Mouse (Mus musculus) hindbrain, embryonic 14.5 days (tissue): ENCODE data around the gene Rap1gds1. TPM values are rescaled to one million over a fixed set of nuclear protein-coding genes. Genes with fewer than 3 reads are reported as not detected.

Experiments used
- ATAC-seq: fragments of 200-750 bp; cut with Nextera tagmentation; 2 replicates; pipeline ENCODE4 v1.8.0; 2017; ENCODE audit warnings: moderate number of reproducible peaks, mild to moderate bottlenecking, moderate TSS enrichment, moderate library complexity; ENCODE audit not compliant: low FRiP score
- DNase-seq: peaks from one replicate; pipeline ENCODE4 v3.0.0-alpha.2; 2015; ENCODE audit warnings: low spot score
- H3K27ac ChIP-seq: fragments of 300-500 bp; sonication (generic); 2 replicates; pipeline ENCODE4 v1.5.1; 2014; ENCODE audit warnings: mild to moderate bottlenecking, moderate library complexity
- H3K27me3 ChIP-seq: fragments of 300-500 bp; sonication (generic); 2 replicates; pipeline ENCODE4 v1.6.1; 2014; ENCODE audit warnings: mild to moderate bottlenecking, low read length, mixed read lengths; ENCODE audit not compliant: control insufficient read depth, insufficient read depth
- H3K36me3 ChIP-seq: fragments of 300-500 bp; sonication (generic); replicated peaks from 2 replicates; pipeline ENCODE4 v1.6.1; 2014; ENCODE audit not compliant: control insufficient read depth, insufficient read depth
- H3K4me1 ChIP-seq: fragments of 300-500 bp; sonication (generic); replicated peaks from 2 replicates; pipeline ENCODE4 v1.6.1; 2014; ENCODE audit warnings: antibody characterized with exemption, low read length, mixed read lengths; ENCODE audit not compliant: control insufficient read depth, insufficient read depth
- H3K4me2 ChIP-seq: fragments of 300-500 bp; sonication (generic); replicated peaks from 2 replicates; pipeline ENCODE4 v1.6.1; 2014; ENCODE audit warnings: mild to moderate bottlenecking, moderate library complexity
- H3K4me3 ChIP-seq: fragments of 300-500 bp; sonication (generic); replicated peaks from 2 replicates; pipeline ENCODE4 v1.5.1; 2014; ENCODE audit warnings: mild to moderate bottlenecking, low read length
- H3K9ac ChIP-seq: fragments of 300-500 bp; sonication (generic); 2 replicates; pipeline ENCODE4 v1.6.1; 2014
- H3K9me3 ChIP-seq: fragments of 300-500 bp; sonication (generic); 2 replicates; pipeline ENCODE4 v1.6.1; 2016; ENCODE audit warnings: low read length; ENCODE audit not compliant: control insufficient read depth
- WGBS: fragments of 180-500 bp; shearing (Covaris S2); extraction: QIAGEN DNeasy Blood & Tissue Kit; methylation state at CpG from one replicate; pipeline ENCODE4 v1.1.7; 2014; 5-methylcytosine and 5-hydroxymethylcytosine counted together
- polyA plus RNA-seq: library from polyadenylated mRNA; unstranded; fragments of >200 nt; fragmentation: Nextera tagmentation; extraction: Ambion mirVana; gene quantifications from 2 replicates; pipeline ENCODE4 v1.2.1, GENCODE M21; 2014

Gene Rap1gds1
- polyA plus RNA-seq, 1 experiment from 2014 or later = 93.7 TPM

GRCm38 (mm10) chr3:139099284-139099683 lies 24.3 kb upstream of the Rap1gds1 start:
- Histone ChIP-seq H3K36me3 (no peaks in the 10 kb centered on the region), H3K4me3 (no peak overlapping the region), H3K9me3 (no peaks in the 10 kb centered on the region), H3K4me1 (0 out of 2 replicates have a peak, but pooled peaks cover 3% of the 10 kb centered on the region), H3K4me2 (no peak overlapping the region), H3K9ac (no peak overlapping the region), H3K27ac (no peak overlapping the region), H3K27me3 (no peaks in the 10 kb centered on the region)
- DNase-seq = no peak
- 94% methylated on average over 5 of the region's 5 CpGs for WGBS
- no peak for ATAC-seq

- H3K4me3 ChIP-seq = no peak overlapping the region
- no peak overlapping the region for H3K27ac ChIP-seq
- DNase-seq (no peak), ATAC-seq (no peak)
- H3K9ac ChIP-seq = no peak overlapping the region
- no peak overlapping the region for H3K4me2 ChIP-seq
- H3K4me1 ChIP-seq = 0 out of 2 replicates have a peak, but pooled peaks cover 3% of the 10 kb centered on the region
- 69% methylated on average over 7 of the region's 7 CpGs for WGBS
- H3K27me3 ChIP-seq = no peaks in the 10 kb centered on the region
- H3K9me3 ChIP-seq = no peaks in the 10 kb centered on the region
- no peaks in the 10 kb centered on the region for H3K36me3 ChIP-seq
Measured at GRCm38 (mm10) chr3:139095894-139096293, 20.9 kb upstream of the Rap1gds1 start.

DNA sequence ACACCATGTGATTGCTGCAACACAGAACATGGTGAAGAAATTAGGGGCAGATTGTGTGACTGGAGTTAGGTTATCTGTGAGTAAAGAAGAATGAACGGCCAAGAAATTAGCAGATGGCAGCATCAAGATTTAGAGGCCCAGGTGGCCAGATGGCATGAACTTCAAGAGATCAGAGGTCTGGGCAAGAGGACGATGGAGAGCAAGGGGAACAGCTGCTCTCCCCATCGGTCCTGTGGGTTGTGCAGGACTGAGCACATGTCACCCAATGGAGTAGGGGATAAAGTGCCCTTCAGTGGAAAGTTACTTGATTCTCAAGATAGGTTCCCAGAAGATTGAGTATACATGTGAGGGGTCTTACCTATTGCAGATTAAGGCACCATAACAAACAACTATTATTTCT lies 13.5 kb upstream of the Rap1gds1 start:
- H3K36me3 ChIP-seq = no peaks in the 10 kb centered on the region

DNA sequence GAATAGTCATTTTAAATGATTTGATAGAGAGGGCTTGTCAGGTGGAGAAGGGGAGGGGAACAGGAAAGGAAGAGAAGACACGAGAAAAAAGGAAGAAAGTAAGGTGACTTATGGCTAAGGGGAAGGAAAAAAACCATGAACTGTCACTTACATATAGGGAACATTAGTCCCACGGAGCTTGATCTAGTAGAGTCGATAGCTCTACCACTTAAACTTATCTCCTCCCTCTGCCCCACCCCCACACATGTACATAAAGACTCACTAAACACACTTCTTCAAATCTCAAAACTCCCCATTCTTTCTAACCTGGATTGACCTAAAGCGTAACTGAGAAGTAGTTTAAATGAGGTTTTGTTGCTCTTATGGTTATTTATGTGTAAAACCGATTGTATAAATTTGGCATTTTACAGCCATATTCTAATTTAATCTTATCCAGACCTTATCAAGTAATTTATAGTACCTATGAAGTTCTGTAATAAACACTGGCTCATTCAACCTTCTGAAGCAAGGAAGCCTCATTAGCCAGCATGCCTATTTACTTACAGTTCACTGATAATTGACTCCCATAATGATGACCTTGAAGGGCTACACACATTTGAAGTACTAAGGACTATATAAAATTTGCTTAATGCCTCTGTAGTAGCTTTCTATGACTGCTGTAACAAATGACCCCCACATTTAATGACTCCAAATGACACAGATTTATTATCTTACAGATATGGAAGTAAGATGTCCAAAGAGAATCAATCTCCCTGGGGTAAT lies 9.0 kb upstream of the Rap1gds1 start:
- Histone ChIP-seq H3K9ac (no peak overlapping the region), H3K4me1 (no peaks in the 10 kb centered on the region), H3K9me3 (0 out of 2 replicates have a peak, but pooled peaks cover 11% of the 10 kb centered on the region), H3K36me3 (no peaks in the 10 kb centered on the region), H3K27me3 (no peaks in the 10 kb centered on the region), H3K4me3 (no peak overlapping the region), H3K4me2 (no peak overlapping the region), H3K27ac (no peak overlapping the region)
- no peak for DNase-seq
- no peak for ATAC-seq
- WGBS = 85% methylated on average over 5 of the region's 5 CpGs

More for the DNA sequence above, 13.5 kb upstream of the Rap1gds1 start:
- no peak for DNase-seq
- H3K4me2 ChIP-seq = no peak overlapping the region
- no peaks in the 10 kb centered on the region for H3K4me1 ChIP-seq
- WGBS = 89% methylated on average over 3 of the region's 3 CpGs
- no peak overlapping the region for H3K27ac ChIP-seq
- H3K27me3 ChIP-seq = no peaks in the 10 kb centered on the region
- H3K4me3 ChIP-seq = no peak overlapping the region
- no peak overlapping the region for H3K9ac ChIP-seq
- no peak for ATAC-seq
- 0 out of 2 replicates have a peak, but pooled peaks cover 11% of the 10 kb centered on the region for H3K9me3 ChIP-seq

DNA sequence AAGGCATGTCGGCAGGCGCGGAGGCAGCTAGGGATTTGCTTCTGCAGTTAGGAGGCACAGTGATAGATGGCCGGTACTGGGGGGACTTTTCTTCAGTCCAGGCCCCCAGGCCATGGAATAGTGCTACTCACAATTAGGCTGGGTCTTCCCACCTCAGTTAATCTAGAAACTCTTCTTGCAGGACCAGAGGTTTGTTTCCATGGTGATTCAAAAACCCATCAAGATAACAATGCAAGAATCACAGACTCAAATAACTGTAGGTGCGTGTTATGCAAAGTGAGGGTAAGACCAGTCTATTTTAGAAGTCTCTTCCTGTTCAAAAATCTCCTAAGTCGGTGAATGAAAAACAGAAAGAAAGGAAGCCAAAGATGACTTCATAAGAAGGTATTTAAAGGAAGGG lies 4.8 kb upstream of the Rap1gds1 start:
- ATAC-seq = no peak
- 0 out of 2 replicates have a peak, but pooled peaks cover 3% of the 10 kb centered on the region for H3K9me3 ChIP-seq
- 89% methylated on average over 6 of the region's 6 CpGs for WGBS
- no peaks in the 10 kb centered on the region for H3K4me1 ChIP-seq
- no peak overlapping the region for H3K27ac ChIP-seq
- H3K4me2 ChIP-seq = no peak overlapping the region
- no peak overlapping the region for H3K4me3 ChIP-seq
- H3K36me3 ChIP-seq = no peaks in the 10 kb centered on the region
- H3K27me3 ChIP-seq = no peaks in the 10 kb centered on the region
- H3K9ac ChIP-seq = no peak overlapping the region
- DNase-seq = no peak

GRCm38 (mm10) chr3:139078010-139078409 lies 3.0 kb upstream of the Rap1gds1 start:
- Histone ChIP-seq H3K4me3 (no peak overlapping the region), H3K4me2 (no peak overlapping the region), H3K27me3 (no peaks in the 10 kb centered on the region), H3K9me3 (0 out of 2 replicates have a peak, but pooled peaks cover 3% of the 10 kb centered on the region), H3K9ac (no peak overlapping the region), H3K4me1 (peaks cover 8% of the 10 kb centered on the region; the same call in 1 of the 2 replicates), H3K27ac (no peak overlapping the region), H3K36me3 (no peaks in the 10 kb centered on the region)
- 83% methylated on average over 3 of the region's 3 CpGs for WGBS
- ATAC-seq = no peak
- DNase-seq = no peak

- H3K27me3 ChIP-seq = no peaks in the 10 kb centered on the region
- H3K4me1 ChIP-seq = peaks cover 8% of the 10 kb centered on the region; the same call in 1 of the 2 replicates
- no peak for ATAC-seq
- H3K4me2 ChIP-seq = peak overlapping the region; percentile 86
- no peak for DNase-seq
- peak overlapping the region; percentile 91; the same call in 1 of the 2 replicates for H3K27ac ChIP-seq
- no peaks in the 10 kb centered on the region for H3K36me3 ChIP-seq
- peak overlapping the region; percentile 95 for H3K9ac ChIP-seq
- H3K4me3 ChIP-seq = peak overlapping the region; percentile 96
- 14% methylated on average over 7 of the region's 7 CpGs for WGBS
- H3K9me3 ChIP-seq = 0 out of 2 replicates have a peak, but pooled peaks cover 3% of the 10 kb centered on the region
Measured at GRCm38 (mm10) chr3:139076059-139076455, 1.1 kb upstream of the Rap1gds1 start.

DNA sequence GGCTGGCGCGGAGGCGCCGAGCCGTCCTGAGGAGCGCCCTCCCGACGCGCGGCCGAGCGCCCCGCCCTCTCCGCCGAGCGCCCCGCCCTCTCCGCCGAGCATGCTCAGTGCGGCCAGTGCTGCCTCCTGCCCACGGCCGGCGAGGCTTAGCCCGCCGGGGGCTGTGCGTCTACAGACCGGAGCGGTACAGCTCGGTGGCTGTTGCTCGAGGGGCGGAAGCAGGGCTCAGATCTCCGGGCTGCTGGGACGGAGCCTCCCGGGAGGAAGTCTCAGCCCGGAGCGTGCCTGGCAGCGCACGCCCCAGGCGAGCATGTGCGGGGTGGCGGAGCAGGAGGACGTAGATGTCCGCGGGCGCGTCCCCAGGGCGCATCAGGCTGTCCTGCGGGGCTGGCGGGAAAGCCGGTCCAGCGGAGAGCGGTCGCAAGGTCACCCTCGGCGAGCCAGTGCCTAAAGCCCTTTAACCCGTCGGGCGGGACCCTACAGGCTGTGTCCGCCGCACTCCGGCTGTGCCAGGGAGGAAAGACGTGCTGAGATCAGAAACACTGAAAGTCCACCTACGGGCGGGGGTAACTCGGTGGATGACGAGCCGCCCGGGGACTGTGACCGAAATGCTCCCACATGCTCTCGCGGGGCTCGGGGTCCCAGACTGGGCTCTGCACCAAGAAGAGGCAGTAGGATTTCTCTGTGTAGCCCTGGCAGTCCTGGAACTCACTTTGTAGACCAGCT lies 495 bp upstream of the Rap1gds1 start:
- Histone ChIP-seq H3K9me3 (0 out of 2 replicates have a peak, but pooled peaks cover 3% of the 10 kb centered on the region), H3K36me3 (no peaks in the 10 kb centered on the region), H3K4me1 (peaks cover 8% of the 10 kb centered on the region; the same call in 1 of the 2 replicates), H3K27me3 (no peaks in the 10 kb centered on the region), H3K9ac (peak overlapping the region; percentile 95), H3K4me2 (peak overlapping the region; percentile 86), H3K4me3 (peak overlapping the region; percentile 96), H3K27ac (peak overlapping the region; percentile 91)
- under 1% methylated on average over 66 of the region's 72 CpGs for WGBS
- DNase-seq (peak; percentile 88), ATAC-seq (peak; percentile 98)

DNA sequence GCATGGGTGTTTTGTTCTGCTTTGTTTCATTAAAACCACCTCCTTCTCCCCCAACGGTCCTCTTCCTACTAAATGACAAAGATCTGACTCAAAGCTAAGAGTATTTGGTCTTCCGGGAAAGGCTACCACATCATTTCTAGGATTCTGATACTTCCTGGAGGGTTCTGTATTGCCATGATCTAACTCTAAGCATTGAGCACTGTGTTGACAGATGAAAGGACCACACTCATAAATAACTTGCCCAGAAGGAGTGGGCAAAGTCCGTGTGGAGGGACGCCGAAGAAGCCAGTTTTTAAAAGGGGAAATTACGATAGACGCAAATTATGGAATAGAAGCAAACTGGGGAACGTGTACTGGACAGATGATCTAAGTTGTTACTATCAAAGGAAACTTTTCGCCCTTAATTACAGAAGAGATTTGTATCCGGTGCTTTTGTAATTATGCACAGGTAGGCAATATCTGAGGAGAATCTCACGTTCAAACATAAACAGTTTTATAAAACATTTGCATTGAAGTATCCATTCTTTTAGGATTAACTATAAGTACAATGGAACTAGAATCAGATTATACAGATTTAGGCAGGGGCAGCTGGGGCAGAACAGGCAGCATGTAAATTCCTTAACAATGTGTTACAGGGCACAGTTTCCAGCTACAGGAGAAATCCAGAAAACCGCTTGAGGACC lies 1.1 kb downstream of the Rap1gds1 start:
- Histone ChIP-seq H3K9ac (peak overlapping the region; percentile 95), H3K4me2 (peak overlapping the region; percentile 79), H3K4me1 (peaks cover 11% of the 10 kb centered on the region; the same call in 1 of the 2 replicates), H3K36me3 (no peaks in the 10 kb centered on the region), H3K4me3 (peak overlapping the region; percentile 96), H3K27me3 (no peaks in the 10 kb centered on the region), H3K9me3 (0 out of 2 replicates have a peak, but pooled peaks cover 3% of the 10 kb centered on the region), H3K27ac (peak overlapping the region; percentile 97)
- ATAC-seq (no peak), DNase-seq (peak; percentile 54)
- WGBS = 4% methylated on average over 12 of the region's 12 CpGs
